Mouse (Mus musculus) E14TG2a.4 (cell line): Measurements from ENCODE around the gene Trim8.

Experiments
- H3K27me3 ChIP-seq: 2 replicates; pipeline ENCODE4 v1.6.1; 2014; ENCODE audit warnings: low read length, control low read depth; ENCODE audit not compliant: insufficient read depth
- H3K36me3 ChIP-seq: 2 replicates; pipeline ENCODE4 v1.6.1; 2014; ENCODE audit warnings: low read length, control low read depth; ENCODE audit not compliant: insufficient read depth
- H3K4me1 ChIP-seq: replicated peaks from 2 replicates; pipeline ENCODE4 v1.6.1; 2014; ENCODE audit warnings: low read depth, low read length, control low read depth
- H3K4me3 ChIP-seq: replicated peaks from 2 replicates; pipeline ENCODE4 v1.5.1; 2014; ENCODE audit warnings: mild to moderate bottlenecking, low read length
- H3K9me3 ChIP-seq: 2 replicates; pipeline ENCODE4 v1.6.1; 2014; ENCODE audit warnings: low read length, control low read depth
- CTCF ChIP-seq: conservative IDR thresholded peaks from 2 replicates; pipeline ENCODE4 v1.5.1; 2014; ENCODE audit warnings: low read length
- NANOG ChIP-seq: IDR thresholded peaks from 2 replicates; pipeline ENCODE4 v1.6.1; 2014; ENCODE audit warnings: borderline replicate concordance, low read length, mixed read lengths
- POU5F1 ChIP-seq: IDR thresholded peaks from 2 replicates; pipeline ENCODE4 v1.6.1; 2014; ENCODE audit warnings: low read length, borderline replicate concordance

The Trim8 gene

DNA sequence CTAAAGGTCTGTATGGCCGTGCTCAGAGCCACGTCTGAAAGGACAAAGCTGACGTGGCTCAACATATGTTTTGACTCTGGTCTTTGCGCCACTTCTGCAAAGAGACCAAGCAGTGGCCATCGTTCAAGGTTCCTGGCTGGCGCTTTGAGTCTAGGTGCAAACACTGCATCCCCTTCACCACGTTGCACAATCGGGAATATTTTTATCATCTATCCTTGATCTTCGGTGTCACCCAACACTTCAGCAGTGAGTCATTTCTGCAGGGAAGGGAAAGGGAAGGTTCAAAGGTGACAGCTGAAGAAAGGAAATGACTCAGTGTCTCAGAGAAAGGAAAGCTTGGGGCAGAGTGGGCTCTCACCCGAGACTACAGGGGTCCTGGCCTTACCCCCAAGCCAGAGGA lies 42.2 kb upstream of the Trim8 start:
- TF ChIP-seq POU5F1 (no peak), CTCF (no peak), NANOG (no peak)
- no peaks in the 10 kb centered on the region for H3K9me3 ChIP-seq
- H3K4me3 ChIP-seq = no peak overlapping the region
- H3K36me3 ChIP-seq = peaks cover 56% of the 10 kb centered on the region
- H3K27me3 ChIP-seq = no peaks in the 10 kb centered on the region
- H3K4me1 ChIP-seq = peaks cover 13% of the 10 kb centered on the region

GRCm38 (mm10) chr19:46459889-46460288 lies 41.6 kb upstream of the Trim8 start:
- Histone ChIP-seq H3K4me3 (no peak overlapping the region), H3K9me3 (no peaks in the 10 kb centered on the region), H3K27me3 (no peaks in the 10 kb centered on the region), H3K4me1 (peaks cover 7% of the 10 kb centered on the region), H3K36me3 (peaks cover 50% of the 10 kb centered on the region)
- TF ChIP-seq POU5F1 (no peak), CTCF (no peak), NANOG (no peak)

DNA sequence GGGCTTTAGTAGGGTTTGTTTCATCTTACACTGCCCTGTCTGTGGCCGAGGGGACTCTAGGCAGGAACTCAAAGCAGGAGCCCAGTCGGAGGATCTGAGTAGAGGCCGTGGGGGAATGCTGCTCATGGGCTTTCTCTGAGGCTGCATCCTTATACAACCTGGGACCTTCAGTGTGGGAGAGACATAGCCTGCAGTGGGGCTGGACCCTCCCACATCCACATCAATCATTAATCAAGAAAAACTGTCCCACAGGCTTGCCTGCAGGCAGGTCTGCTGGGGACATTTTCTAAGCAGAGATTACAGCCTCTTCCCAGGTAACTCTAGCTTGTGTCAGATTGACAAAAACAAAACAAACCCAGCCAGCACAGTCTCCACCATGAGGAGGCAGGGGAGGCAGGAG lies 38.9 kb upstream of the Trim8 start:
- Histone ChIP-seq H3K36me3 (peaks cover 27% of the 10 kb centered on the region), H3K27me3 (no peaks in the 10 kb centered on the region), H3K4me3 (no peak overlapping the region), H3K4me1 (peaks cover 12% of the 10 kb centered on the region), H3K9me3 (no peaks in the 10 kb centered on the region)
- TF ChIP-seq NANOG (no peak), CTCF (no peak), POU5F1 (no peak)

- no peaks in the 10 kb centered on the region for H3K9me3 ChIP-seq
- TF ChIP-seq NANOG (no peak), POU5F1 (no peak), CTCF (no peak)
- H3K4me1 ChIP-seq = peaks cover 12% of the 10 kb centered on the region
- H3K36me3 ChIP-seq = peaks cover 26% of the 10 kb centered on the region
- H3K27me3 ChIP-seq = no peaks in the 10 kb centered on the region
- no peak overlapping the region for H3K4me3 ChIP-seq
Measured at GRCm38 (mm10) chr19:46463446-46463845, 38.1 kb upstream of the Trim8 start.

DNA sequence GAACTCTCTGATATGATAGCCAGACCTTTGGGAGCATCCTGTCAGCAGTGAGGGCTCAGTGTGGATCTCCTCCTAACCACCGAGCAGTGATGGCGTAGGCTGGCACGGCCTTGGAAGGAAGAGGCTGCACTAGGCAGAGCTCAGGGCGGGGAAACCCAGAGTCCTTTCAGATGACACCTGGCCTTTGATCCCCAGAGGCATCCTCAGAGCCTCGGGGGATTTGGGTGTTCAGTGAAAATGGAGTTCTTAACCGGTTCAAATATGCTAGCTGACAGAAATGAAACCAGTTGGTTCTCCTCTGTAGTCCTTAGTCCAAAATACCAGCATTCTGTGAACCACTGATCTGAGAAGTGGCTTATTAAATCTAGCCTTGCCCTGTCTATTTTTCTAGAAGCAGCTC lies 35.3 kb upstream of the Trim8 start:
- Histone ChIP-seq H3K4me1 (peaks cover 36% of the 10 kb centered on the region), H3K27me3 (no peaks in the 10 kb centered on the region), H3K36me3 (peaks cover 12% of the 10 kb centered on the region), H3K9me3 (no peaks in the 10 kb centered on the region), H3K4me3 (no peak overlapping the region)
- TF ChIP-seq POU5F1 (no peak), CTCF (no peak)

DNA sequence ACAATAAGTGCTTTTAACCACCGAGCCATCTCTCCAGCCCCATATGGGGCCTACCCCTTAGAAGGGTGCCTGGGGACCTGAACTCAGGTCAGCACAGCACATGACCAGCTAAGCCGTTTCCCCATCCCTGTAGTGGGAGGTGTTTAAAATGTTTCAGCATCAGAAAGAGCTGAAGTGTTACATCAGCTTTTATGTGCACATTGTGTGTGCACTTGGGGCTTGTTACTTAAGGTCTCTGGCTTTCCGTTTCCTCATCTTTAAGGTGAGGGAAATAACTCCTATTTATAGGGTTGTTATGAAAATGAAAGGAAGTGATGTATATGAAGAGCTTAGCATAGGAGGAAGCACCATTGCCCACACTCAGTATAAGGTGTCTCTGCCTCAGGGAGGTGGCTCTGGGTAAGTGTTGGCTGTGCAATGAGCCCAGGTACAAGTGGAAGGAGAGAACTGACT lies 34.4 kb upstream of the Trim8 start:
- Histone ChIP-seq H3K4me3 (no peak overlapping the region), H3K36me3 (peaks cover 11% of the 10 kb centered on the region), H3K9me3 (no peaks in the 10 kb centered on the region), H3K4me1 (peaks cover 45% of the 10 kb centered on the region), H3K27me3 (no peaks in the 10 kb centered on the region)
- TF ChIP-seq CTCF (no peak), POU5F1 (no peak), NANOG (no peak)

DNA sequence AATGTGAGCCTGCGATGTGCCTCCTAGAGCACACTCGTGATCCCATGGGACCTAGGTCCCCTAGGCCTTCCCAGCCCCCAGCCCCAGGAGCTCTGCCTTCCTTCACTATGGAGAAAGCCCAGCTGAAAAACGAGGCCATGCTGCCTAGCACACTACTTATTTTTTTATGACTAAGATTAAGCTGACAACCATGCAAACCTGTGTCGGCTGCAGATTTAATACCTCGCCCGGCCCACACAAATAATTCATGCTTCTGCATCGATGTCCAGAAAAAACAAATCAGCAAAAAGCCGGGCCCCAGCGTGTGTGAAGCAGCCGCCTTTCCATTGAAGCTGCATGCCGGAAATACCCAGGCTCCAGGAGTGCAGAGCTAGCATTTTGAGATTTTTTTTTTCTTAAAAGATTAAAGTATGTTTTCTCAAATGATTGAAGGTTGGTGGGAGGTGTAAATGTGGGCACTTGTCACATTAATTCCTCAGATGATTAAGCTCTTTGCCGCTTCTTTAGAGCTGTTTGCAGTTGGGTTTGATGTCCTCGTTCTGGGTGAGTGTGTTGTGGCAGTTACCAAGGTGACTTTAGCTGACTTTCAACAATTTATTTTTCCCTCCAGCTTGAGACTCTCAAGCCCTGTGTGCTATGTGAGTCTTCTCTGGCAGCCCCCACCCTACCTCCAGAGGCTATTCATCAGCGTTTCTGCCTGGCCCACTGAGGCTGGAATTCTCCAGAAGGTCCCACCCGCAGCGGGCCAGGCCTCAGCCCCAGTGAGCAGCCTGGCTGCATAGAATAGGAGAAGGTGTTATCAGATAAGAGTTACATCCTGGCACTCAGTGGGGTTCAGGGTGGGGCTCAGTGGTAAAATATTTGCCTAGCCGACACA lies 30.9 kb upstream of the Trim8 start:
- TF ChIP-seq NANOG = no peak
- TF ChIP-seq POU5F1 = no peak
- no peak for TF ChIP-seq CTCF
- Histone ChIP-seq H3K4me1 (peaks cover 76% of the 10 kb centered on the region), H3K4me3 (peak overlapping the region; percentile 46), H3K9me3 (no peaks in the 10 kb centered on the region), H3K36me3 (peaks cover 33% of the 10 kb centered on the region), H3K27me3 (no peaks in the 10 kb centered on the region)

DNA sequence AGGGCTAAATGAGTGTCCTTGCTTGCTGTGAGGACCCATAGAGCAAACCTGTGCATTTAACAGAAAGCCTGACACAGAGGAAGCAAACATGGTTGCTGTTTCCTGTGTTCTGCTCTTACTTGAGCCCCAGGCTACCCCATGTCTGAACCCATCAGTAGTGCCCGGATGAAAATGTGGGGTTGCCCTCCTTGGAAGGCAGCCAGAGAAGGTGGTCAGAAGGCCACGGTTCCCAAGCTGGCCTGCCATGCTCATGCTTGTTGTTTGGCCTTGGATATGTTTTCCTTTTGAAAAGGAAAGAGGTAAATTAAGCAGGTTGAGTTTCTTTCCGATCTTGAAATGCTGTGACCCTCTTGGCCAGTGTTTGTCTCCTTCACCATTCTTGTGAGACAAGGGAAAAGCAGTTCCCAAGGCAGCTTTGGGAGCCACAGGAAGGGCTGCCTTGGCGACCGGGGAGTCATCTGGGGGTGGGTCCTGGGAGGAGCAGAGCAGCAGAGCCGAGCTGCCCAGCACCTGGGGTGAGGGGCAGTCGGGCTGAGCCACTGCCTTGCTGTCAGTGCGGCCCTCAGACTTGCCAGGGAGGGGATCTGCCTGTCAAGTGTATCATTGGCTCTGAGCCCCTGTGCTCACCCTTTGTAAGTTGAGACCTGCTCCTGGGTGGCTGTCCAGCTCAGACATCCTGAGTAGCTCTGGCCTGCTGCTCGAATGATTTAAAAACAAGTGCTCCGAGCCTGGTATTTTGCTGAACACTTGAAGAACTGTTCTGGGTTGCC lies 30.0 kb upstream of the Trim8 start:
- H3K9me3 ChIP-seq = no peaks in the 10 kb centered on the region
- no peaks in the 10 kb centered on the region for H3K27me3 ChIP-seq
- TF ChIP-seq NANOG (no peak), POU5F1 (no peak), CTCF (no peak)

More for the DNA sequence above, 30.0 kb upstream of the Trim8 start:
- peaks cover 77% of the 10 kb centered on the region for H3K4me1 ChIP-seq
- H3K4me3 ChIP-seq = peak overlapping the region; percentile 46
- H3K36me3 ChIP-seq = peaks cover 38% of the 10 kb centered on the region
